Mouse (Mus musculus) right cerebral cortex, postnatal 4 days (tissue): ENCODE measurements around the gene Ubqln4.
A peak's percentile ranks its signal among the peaks of the same experiment; 100 is the strongest.

Source experiments
- DNase-seq: peaks from one replicate; pipeline ENCODE4 v3.0.0-alpha.2; 2022

Ubqln4 gene

GRCm38 (mm10) chr3:88543174-88543573 lies 10.4 kb upstream of the Ubqln4 start:
- no peak for DNase-seq

- no peak for DNase-seq
These were observed 9.7 kb upstream of the Ubqln4 start for GRCm38 (mm10) chr3:88543651-88544410.

DNA sequence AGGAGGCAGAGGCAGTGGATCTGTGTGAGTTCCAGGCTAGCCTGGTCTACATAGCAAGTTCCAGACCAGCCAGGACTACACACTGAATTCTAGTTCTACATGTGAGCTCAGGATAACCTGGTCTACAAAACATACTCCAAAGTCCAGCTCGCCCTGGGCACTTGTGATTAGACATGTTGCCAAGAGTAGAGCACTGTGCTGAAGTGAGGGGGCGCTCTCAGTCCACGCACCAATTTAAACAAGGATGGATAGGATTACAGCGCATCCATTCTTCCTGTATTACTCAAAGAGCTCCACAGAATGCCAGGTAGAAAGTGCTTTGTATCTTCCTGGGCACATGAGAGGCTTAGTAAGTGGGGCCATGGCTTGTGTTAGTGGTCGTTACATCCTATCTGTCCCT lies 9.0 kb upstream of the Ubqln4 start:
- no peak for DNase-seq

DNA sequence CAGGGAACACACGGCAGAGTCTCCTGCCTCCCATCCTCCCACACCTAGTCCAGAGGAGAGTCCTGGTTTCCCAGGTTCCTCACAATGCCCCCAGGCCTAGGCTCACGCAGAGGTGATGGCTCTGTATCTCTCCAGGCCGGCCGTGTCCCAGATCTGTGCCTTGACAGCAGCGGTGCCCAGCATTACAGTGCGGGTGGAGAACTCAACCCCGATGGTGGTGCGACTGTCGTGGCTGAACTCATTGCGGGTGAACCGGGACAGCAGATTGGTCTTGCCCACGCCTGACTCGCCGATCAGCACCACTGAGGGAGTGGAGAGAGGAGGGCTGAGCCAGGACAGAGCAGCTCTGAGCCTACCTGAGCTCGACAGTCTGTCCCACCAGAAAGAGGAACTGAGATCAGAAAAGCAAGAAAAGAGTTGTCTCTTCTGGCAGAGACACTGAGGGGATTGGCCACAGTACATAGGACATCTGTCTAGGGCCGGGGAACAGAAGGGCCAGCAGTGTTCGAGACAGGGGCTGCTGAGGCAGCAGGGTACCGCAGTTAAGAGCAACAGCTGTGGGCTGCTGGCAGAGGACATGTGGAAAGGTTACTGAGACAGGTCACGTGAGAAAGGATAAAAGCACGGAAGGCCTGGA lies 8.5 kb upstream of the Ubqln4 start:
- DNase-seq = no peak

DNA sequence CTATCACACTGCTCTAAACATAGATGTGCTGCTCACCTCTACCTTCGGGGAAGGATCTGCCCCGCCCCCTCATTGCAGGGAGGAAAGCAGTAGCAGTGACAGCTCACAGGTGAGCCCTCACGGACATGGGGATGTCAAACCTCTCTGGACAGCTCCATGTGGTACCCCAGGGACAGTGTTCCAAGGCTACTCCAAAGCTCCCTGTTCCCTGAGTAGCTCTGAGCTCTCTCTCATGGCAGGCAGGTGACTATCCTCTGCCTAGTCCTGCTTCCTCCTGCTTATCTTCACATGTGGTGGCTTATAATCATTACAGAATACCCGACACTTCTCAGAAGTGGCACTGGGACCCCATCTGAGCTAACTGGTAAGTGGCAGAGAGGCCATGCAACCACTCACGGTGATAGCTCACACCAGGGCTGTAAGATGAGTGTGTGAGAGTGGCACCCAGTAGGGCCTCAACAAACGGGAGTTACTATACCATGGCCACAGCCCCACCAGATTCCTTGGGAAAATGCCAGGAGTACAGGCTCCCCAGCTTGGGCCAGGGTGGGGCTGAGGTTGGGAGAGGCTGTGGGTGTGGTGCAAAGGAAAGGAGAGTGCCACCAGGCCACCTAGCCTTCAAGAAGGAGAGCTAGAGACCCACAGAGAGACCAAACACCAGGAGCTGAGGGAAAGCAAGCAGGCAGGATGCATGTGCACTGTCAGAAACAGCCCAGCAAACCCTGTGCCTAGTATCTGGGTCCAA lies 6.7 kb upstream of the Ubqln4 start:
- no peak for DNase-seq

GRCm38 (mm10) chr3:88548180-88548917 lies 5.2 kb upstream of the Ubqln4 start, which contains the start of gene Rab25:
Rab25 (minus strand) TSS chr3:88548300.
- DNase-seq = no peak

DNA sequence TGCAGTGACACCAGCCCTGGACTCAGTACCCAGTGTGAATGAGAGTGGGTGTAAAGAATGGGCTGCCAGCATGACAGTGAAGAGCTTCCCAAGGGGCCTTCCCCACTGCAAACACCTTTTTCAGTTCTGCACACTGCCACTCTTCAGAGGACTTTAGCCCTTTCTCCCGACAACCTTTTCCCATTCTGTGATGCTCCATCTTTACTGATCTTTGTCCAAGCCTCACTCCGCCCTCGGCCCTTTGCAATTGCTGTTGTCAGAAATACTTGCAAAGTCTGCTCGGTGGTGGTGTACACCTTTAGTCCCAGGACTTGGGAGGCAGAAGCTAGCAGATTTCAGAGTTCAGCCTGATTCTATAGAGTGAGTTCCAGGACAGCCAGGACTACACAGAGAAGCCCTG lies 2.0 kb upstream of the Ubqln4 start:
- DNase-seq = no peak

DNA sequence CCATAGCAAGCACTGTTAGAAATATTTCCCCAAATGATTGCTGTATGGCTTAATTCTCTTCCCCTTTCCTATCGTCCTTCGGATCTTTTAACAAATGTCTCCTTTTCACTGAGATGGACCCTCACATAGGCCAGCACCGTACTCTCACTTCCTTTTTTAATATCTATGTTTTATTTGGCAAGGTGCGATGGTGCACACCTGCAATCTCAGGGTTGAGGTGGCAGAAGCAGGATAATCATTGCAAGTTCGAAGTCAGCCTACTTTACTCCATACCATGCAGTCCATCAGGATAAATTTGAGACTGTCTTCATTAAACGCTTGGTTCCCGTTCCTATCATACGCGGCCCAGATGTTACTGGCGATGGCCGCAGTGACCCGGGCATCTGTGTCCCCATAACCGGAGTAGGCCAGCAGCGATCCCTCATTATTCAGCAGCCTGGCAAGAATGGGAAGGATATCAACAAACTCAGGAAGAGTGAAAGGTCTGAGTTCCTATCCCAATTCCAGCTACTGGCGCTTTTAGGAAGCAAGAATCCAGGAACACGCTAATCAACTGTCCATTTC lies 1.4 kb upstream of the Ubqln4 start:
- DNase-seq = no peak

GRCm38 (mm10) chr3:88552676-88553524 lies 658 bp upstream of the Ubqln4 start, which contains the start of gene Lamtor2:
Lamtor2 (minus strand) TSS chr3:88553074.
- DNase-seq = peak; percentile 97

DNA sequence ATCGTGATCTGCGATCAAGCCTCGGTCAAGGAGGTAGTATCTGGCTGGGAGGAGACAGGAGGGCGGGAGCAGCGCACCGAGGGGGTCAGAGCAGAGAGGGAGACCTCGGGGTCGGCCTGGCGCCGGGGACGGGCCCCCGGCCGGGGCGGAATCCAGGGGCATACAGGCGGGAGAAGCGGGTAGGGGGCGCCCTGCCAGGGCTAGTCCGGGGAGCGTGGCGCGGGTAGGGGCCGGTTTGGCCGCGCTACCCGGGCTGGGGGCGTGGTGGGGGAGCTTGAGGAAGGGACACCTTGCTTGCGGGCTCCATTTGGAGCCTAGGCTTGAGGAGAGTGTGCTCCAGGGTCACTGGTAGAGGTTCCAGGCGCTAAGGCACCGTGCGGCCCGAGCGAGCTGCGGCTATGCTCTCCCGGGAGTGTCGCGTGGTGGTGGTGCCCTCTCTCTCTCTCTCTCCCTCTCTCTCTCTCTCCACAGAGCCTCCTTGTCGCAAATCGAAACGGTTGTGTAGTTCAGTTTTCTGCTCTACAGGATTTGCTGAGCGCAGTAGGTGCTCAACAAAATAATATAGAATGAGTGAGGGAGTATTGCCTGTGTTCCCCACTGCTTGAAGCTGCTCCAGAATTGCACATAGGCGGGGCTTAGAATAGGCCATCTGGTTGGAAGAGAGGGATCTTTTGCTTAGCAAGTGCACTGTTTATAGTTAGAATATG lies 475 bp downstream of the Ubqln4 start:
- DNase-seq = peak; percentile 75

DNA sequence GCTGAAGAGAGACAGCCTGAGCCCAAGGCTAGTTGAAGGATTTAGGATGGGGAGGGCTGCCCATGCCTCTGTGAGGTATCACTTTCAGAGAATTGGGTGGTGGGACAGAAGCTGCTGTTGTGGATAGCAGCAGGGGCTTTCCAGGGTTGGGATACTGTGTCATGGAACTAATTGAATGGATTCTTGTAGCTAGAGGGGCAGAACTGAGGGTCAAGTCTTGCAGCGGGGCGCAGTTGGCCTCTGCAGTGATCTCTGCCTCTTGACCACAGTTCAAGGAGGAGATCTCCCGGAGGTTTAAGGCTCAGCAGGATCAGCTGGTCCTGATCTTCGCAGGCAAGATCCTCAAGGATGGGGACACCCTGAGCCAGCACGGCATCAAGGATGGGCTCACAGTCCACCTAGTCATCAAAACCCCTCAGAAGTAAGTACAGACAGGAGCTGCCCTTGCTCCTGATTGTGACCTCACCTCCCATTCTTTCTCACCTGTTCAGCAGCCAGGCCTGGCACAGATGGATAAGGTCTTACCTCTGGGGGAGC lies 1.6 kb downstream of the Ubqln4 start:
- no peak for DNase-seq

DNA sequence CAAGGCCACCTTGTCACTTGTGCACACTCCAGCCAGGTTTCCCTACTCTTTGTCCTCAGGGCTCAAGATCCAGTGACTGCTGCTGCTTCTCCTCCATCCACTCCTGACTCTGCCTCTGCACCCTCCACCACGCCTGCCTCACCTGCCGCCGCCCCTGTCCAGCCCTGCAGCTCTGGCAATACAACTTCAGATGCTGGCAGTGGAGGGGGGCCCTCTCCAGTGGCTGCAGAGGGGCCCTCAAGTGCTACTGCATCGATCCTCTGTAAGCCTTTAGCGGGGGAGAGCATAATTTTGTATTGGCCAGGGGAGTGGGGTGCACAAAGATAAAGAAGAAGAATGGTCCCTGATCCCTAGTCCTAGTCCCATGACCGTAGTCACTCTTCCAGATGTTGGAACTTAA lies 2.2 kb downstream of the Ubqln4 start:
- DNase-seq = no peak

DNA sequence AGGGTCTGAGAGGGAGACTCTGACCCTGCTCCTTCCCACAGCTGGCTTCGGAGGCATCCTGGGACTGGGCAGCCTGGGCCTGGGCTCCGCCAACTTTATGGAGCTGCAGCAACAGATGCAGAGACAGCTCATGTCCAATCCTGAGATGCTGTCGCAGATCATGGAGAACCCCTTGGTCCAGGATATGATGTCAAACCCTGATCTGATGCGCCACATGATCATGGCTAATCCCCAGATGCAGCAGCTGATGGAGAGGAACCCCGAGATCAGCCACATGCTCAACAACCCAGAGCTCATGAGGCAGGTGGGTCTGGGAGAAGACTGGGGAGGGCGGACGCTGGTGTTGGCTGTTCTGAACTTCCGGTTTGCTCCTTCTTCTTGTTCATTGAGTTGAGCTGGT lies 3.1 kb downstream of the Ubqln4 start:
- DNase-seq = no peak

GRCm38 (mm10) chr3:88559596-88559995 lies 6.0 kb downstream of the Ubqln4 start:
- no peak for DNase-seq

DNA sequence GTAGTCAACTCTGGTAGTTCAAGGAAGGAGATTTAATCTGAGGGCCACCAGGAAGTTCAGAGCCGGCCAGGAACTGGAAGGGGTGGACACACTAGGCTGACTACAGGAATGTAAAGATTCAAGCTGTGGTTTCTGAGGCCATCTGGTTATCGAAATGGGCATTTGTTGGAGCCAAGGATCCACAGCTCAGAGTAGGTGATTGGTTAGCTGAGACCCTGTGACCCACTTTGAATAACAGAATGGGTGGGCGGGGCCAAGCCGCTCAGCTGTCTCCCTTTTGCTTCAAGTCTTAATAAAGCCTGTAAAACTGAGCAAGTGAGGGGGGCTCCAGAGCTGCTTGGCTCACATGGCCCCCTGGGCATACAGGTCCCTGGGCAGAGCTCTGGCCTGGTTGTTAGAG lies 8.4 kb downstream of the Ubqln4 start:
- no peak for DNase-seq

DNA sequence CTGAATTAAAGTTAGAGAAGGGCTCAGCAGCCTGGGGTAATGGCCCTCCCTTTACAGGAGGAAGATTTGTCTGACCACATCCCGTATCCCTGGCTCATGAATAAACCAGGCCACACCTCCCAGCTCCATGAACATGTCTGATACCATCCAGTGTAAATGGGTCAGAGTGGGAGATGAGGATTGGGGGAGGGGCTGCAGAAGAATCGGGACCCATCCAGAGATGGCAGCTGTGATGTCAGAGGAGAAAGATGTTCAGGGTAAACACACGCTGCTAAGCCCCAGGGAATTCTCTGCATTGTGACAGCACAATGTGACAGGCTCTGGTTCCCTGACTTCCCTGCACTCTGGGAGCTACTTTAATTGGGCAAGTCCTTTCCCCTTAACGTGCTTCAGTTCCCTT lies 9.9 kb downstream of the Ubqln4 start:
- no peak for DNase-seq

GRCm38 (mm10) chr3:88563966-88564365 lies 10.4 kb downstream of the Ubqln4 start:
- DNase-seq = no peak

DNA sequence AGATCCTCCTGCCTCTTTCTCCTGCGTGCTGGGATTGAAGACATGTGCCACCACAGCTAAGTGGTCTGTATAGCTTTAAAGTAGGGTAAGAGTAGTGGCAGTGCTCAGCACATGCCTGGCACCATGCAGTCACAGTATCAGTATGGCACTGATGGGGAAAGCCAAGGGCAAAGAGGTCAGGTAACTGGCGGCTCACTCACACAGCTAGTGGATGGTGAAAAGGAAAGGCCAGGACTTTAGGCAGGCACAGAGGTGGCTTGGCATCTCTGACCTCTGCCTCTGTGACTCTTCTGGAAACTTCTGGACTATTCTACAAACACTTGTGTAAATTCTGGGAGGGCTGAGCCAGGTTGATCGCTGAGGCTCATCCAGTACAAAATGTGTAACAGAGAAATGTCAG lies 12.6 kb downstream of the Ubqln4 start:
- no peak for DNase-seq

DNA sequence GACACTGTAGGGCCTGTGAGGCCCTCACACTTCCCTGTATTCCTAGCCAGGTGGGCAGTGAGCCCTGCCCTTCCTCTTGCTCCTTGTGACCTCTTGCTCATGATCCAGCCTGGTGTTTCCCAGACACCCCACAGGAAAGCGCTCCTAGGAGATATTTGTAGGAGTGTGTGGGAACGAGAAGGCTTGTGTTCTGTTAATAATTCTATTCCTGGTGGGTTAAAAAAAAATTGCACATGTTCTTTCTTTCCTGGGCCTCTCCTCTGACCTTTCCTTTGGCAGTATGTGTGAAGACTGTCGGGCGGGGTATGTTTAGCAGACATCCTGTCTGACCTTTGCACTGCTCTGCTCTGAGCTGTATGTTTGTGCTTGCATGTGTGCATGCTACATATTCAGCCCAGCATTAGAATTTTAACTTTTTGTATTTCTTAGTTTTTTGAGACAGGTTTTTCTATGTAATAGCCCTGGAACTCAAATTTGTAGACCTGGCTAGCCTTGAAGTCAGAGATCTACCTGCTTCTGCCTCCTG lies 13.0 kb downstream of the Ubqln4 start:
- no peak for DNase-seq

DNA sequence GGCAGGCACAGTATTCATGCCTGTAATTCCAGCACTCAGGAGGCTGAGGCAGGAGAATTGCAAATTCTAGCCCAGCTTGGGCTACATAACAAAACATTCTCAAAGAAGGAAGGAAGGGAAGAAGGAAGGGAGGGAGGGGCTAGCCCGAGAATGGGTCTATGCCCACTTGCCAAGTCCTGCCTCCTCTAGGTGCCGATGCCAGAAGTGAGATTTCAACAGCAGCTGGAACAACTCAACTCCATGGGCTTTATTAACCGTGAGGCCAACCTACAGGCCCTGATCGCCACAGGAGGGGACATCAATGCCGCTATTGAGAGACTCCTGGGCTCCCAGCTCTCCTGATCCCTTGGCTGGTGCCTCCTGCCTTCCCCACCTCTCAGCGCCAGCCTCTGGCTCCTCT lies 14.3 kb downstream of the Ubqln4 start:
- no peak for DNase-seq

DNA sequence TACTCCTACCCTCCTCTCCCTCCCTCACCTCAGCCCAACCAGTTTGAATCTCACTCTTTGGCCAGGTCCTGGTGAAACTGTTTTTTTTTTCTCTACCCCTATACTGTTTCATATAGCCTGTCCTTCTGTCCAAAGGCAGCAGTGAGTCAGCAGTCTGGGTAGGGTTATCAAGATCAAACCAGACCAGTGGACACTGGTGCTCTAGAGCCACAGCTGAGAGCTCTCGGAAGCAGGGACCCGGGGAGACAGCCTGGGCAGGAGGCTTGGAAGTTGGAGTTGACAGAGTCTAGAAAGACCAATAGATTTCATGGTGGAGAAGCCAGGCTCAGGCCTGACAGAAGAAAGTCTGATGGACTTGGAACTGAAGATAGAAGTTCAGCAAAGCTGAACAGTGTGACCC lies 15.1 kb downstream of the Ubqln4 start:
- no peak for DNase-seq
